In genomic region chr6:70752351-70752750, GRCm38 (mm10) we compare ENCODE assay signal across 9 mouse cellular contexts. TPM values are rescaled to one million over a fixed set of nuclear protein-coding genes. Genes with fewer than 3 reads are reported as not detected.
DNase-seq lines count a peak whose midpoint lies in the region; ATAC-seq lines count a peak whose summit lies in the region.
"Had no signal": no experiment of that assay in that cellular context is flagged by ENCODE, and none has a peak within 500 bp of the region (broad histone marks: within the 10 kb centered on the region; RNA-seq: fewer than 3 reads in every experiment).

No protein-coding gene starts in this region.

- H3K4me3 ChIP-seq in hindbrain, embryonic 11.5 days (ENCODE audit: low read depth, low read length), result no peak overlapping the region
- no peak overlapping the region for H3K4me3 ChIP-seq in hindbrain, embryonic 13.5 days
- H3K4me3 ChIP-seq: embryonic facial prominence, embryonic 12.5 days had no signal

- H3K9me3 ChIP-seq in hindbrain, embryonic 11.5 days (ENCODE audit: control insufficient read depth, low read length), result no peaks in the 10 kb centered on the region
- no peaks in the 10 kb centered on the region for H3K9me3 ChIP-seq in hindbrain, embryonic 13.5 days
- H3K9me3 ChIP-seq: embryonic facial prominence, embryonic 12.5 days had no signal

- H3K4me2 ChIP-seq in hindbrain, embryonic 11.5 days (replicated peaks; ENCODE audit: low read depth, low read length), result no peak overlapping the region
- no peak overlapping the region for H3K4me2 ChIP-seq in hindbrain, embryonic 13.5 days
- H3K4me2 ChIP-seq: embryonic facial prominence, embryonic 12.5 days had no signal

- ATAC-seq in hindbrain, embryonic 11.5 days (ENCODE audit: low FRiP score), result no peak
- ATAC-seq in hindbrain, embryonic 13.5 days (ENCODE audit: low FRiP score), result no peak
- ATAC-seq in erythroid progenitor cell, adult 5-6 weeks (replicated peaks; ENCODE audit: low FRiP score, poor library complexity, severe bottlenecking), result peak; percentile 97

- no peak overlapping the region for H3K9ac ChIP-seq in hindbrain, embryonic 11.5 days (ENCODE audit: low read depth, low read length)
- no peak overlapping the region for H3K9ac ChIP-seq in hindbrain, embryonic 13.5 days
- H3K9ac ChIP-seq: embryonic facial prominence, embryonic 12.5 days had no signal

- H3K4me1 ChIP-seq in hindbrain, embryonic 11.5 days (replicated peaks; ENCODE audit: control insufficient read depth, insufficient read depth, low read length), result no peaks in the 10 kb centered on the region
- 0 out of 2 replicates have a peak, but pooled peaks cover 3% of the 10 kb centered on the region for H3K4me1 ChIP-seq in hindbrain, embryonic 13.5 days (replicated peaks)

- DNase-seq in hindbrain, embryonic 11.5 days (ENCODE audit: low spot score), result peak; percentile 36
- DNase-seq in B cell, adult 2 months, result peak; percentile 81 to 82
- peak; percentile 40 for DNase-seq in NIH3T3 (ENCODE audit: low read depth)
- DNase-seq in lung, postnatal 4 days, result peak; percentile 18 to 28
- peak; percentile 39 to 40 for DNase-seq in thymus, postnatal 36 days
- DNase-seq in cerebellum, adult 18-20 months, result no peak

- H3K36me3 ChIP-seq in hindbrain, embryonic 11.5 days (ENCODE audit: control insufficient read depth, insufficient read depth, low read length), result no peaks in the 10 kb centered on the region
- H3K36me3 ChIP-seq in hindbrain, embryonic 13.5 days, result no peaks in the 10 kb centered on the region
- H3K36me3 ChIP-seq: embryonic facial prominence, embryonic 12.5 days had no signal

- H3K27me3 ChIP-seq in hindbrain, embryonic 11.5 days (ENCODE audit: control insufficient read depth, insufficient read depth, low read length), result no peaks in the 10 kb centered on the region
- H3K27me3 ChIP-seq in hindbrain, embryonic 13.5 days, result no peaks in the 10 kb centered on the region
- H3K27me3 ChIP-seq: embryonic facial prominence, embryonic 12.5 days had no signal

- H3K27ac ChIP-seq in hindbrain, embryonic 11.5 days (ENCODE audit: low read depth, low read length), result no peak overlapping the region
- H3K27ac ChIP-seq in hindbrain, embryonic 13.5 days, result no peak overlapping the region
- H3K27ac ChIP-seq: embryonic facial prominence, embryonic 12.5 days had no signal

- WGBS in hindbrain, embryonic 11.5 days, result 55% methylated on average over 8 of the region's 8 CpGs
- WGBS in hindbrain, embryonic 13.5 days, result 61% methylated on average over 8 of the region's 8 CpGs

RNA-seq across cellular contexts. Expression of gene Rpia, which starts 39.7 kb away (rescaled TPM):
- 2.5 and 3.7 TPM in 2 replicates for polyA plus RNA-seq in hindbrain, embryonic 11.5 days (2014; fragmentation: Nextera tagmentation; extraction: Ambion mirVana)
- polyA plus RNA-seq in hindbrain, embryonic 13.5 days (2015; fragmentation: Nextera tagmentation; extraction: Ambion mirVana), result 3.2 and 3.3 TPM in 2 replicates
- total RNA-seq in erythroid progenitor cell, adult 5-6 weeks (2015; ENCODE audit: low replicate concordance), result 51.9 and 59.1 TPM in 2 replicates
- total RNA-seq in erythroid progenitor cell, adult 5-6 weeks (2017; ENCODE audit: low replicate concordance), result 65.7 and 70.3 TPM in 2 replicates

Comparison
In these comparisons a context has a peak if more than half of its experiments do, and no peak if none do; other contexts are left out.
1. DNase-seq: peak in hindbrain, embryonic 11.5 days (single experiment), B cell, adult 2 months (2 of 2), NIH3T3 (single experiment), lung, postnatal 4 days (2 of 2) and thymus, postnatal 36 days (2 of 2); none in cerebellum, adult 18-20 months (0 of 2).